Mouse (Mus musculus) myocyte (in vitro differentiated cells): ENCODE measurements around the gene Tchhl1. TPM values are rescaled to one million over a fixed set of nuclear protein-coding genes. Genes with fewer than 3 reads are reported as not detected.
A peak's percentile ranks its signal among the peaks of the same experiment; 100 is the strongest.
"Not testable (repeated sequence)": the region's sequence is repeated elsewhere in the genome, so short reads cannot be mapped to it uniquely, and the experiment has no call there.

ENCODE experiments used
- H3K27me3 ChIP-seq: one replicate; pipeline ENCODE4 v1.6.1; 2011; ENCODE audit not compliant: control insufficient read depth, insufficient read depth, insufficient read length
- H3K36me3 ChIP-seq: one replicate; pipeline ENCODE4 v1.6.1; 2011; ENCODE audit not compliant: control insufficient read depth, insufficient read depth
- H3K4me2 ChIP-seq: one replicate; pipeline ENCODE4 v1.6.1; 2011; ENCODE audit warnings: low read depth, control low read depth
- H3K4me3 ChIP-seq: one replicate; pipeline ENCODE4 v1.5.1; 2011; ENCODE audit warnings: mild to moderate bottlenecking, control low read depth, moderate library complexity
- H3K79me2 ChIP-seq: one replicate; pipeline ENCODE4 v1.6.1; 2011; ENCODE audit not compliant: control insufficient read depth, insufficient read depth
- H3ac ChIP-seq: one replicate; pipeline ENCODE4 v1.6.1; 2011; ENCODE audit not compliant: control insufficient read depth, insufficient read length
- CEBPB ChIP-seq: IDR thresholded peaks from 2 replicates; pipeline ENCODE4 v1.6.1; 2011; ENCODE audit warnings: mild to moderate bottlenecking, moderate library complexity; ENCODE audit not compliant: poor library complexity, insufficient read depth, severe bottlenecking
- E2F4 ChIP-seq: IDR thresholded peaks from one replicate; pipeline ENCODE4 v1.6.1; 2011; ENCODE audit warnings: mild to moderate bottlenecking, control low read depth, moderate library complexity; ENCODE audit not compliant: insufficient read depth
- MAX ChIP-seq: IDR thresholded peaks from one replicate; pipeline ENCODE4 v1.6.1; 2011; ENCODE audit warnings: low read depth, mild to moderate bottlenecking, control low read depth
- MYOD1 ChIP-seq, 3 experiments: IDR thresholded peaks; one replicate each; pipeline ENCODE4 v1.6.1; 2011; ENCODE audit warnings: control low read depth in 2 of 3, low read depth in 2 of 3, mild to moderate bottlenecking in 2 of 3, moderate library complexity in 1 of 3; ENCODE audit not compliant: insufficient read length in 2 of 3, control insufficient read depth in 1 of 3
- MYOG ChIP-seq, 3 experiments: IDR thresholded peaks; one replicate each; pipeline ENCODE4 v1.6.1; 2011; ENCODE audit warnings: control low read depth in 2 of 3, low read depth in 2 of 3, mild to moderate bottlenecking in 2 of 3; ENCODE audit not compliant: insufficient read length in 2 of 3, control insufficient read depth in 1 of 3, insufficient read depth in 1 of 3
- POLR2A ChIP-seq: IDR thresholded peaks from one replicate; pipeline ENCODE4 v1.6.1; 2011; ENCODE audit warnings: low read depth, mild to moderate bottlenecking, control low read depth, moderate library complexity; ENCODE audit not compliant: insufficient read length
- POLR2AphosphoS2 ChIP-seq: IDR thresholded peaks from one replicate; pipeline ENCODE4 v1.6.1; 2011; ENCODE audit warnings: low read depth, control low read depth; ENCODE audit not compliant: insufficient read length
- REST ChIP-seq: IDR thresholded peaks from one replicate; pipeline ENCODE4 v1.6.1; 2011; ENCODE audit warnings: mild to moderate bottlenecking, control low read depth, moderate library complexity; ENCODE audit not compliant: insufficient read depth, insufficient read length
- SRF ChIP-seq: IDR thresholded peaks from one replicate; pipeline ENCODE4 v1.6.1; 2011; ENCODE audit warnings: low read depth; ENCODE audit not compliant: control insufficient read depth, insufficient read length
- TCF12 ChIP-seq: IDR thresholded peaks from one replicate; pipeline ENCODE4 v1.6.1; 2011; ENCODE audit warnings: mild to moderate bottlenecking, control low read depth; ENCODE audit not compliant: poor library complexity, insufficient read depth, severe bottlenecking
- TCF3 ChIP-seq: IDR thresholded peaks from one replicate; pipeline ENCODE4 v1.6.1; 2011; ENCODE audit warnings: low read depth, control low read depth; ENCODE audit not compliant: insufficient read length
- USF1 ChIP-seq: IDR thresholded peaks from one replicate; pipeline ENCODE4 v1.6.1; 2011; ENCODE audit warnings: low read depth, mild to moderate bottlenecking, control low read depth, moderate library complexity
- polyA plus RNA-seq: library from polyadenylated mRNA; unstranded; fragments of >200 nt; fragmentation: generic; extraction: Trizol; gene quantifications from one replicate; pipeline ENCODE4 v1.2.1, GENCODE M21; 2012; ENCODE audit warnings: missing spikeins

Tchhl1 gene
- polyA plus RNA-seq, 1 experiment: not detected

DNA sequence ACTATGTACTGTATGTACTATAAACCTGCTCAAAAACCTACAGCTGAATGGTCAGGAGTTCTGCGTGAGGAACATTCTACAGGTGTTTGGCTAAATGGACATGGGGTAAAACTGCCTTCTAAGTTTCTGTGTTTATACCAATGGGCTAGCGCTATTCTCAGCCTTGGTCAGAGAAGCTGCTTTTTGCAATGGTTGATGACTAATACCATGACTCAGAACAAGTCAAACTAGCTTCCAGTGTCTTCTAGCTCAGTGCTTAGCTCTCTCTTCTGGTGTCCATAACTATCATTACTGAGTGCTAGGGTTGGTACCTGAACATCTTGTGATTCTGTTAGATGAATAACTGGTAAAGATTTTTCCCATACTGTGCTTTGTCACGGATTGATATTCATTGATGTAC lies 17.1 kb downstream of the Tchhl1 start:
- H3K4me2 ChIP-seq: no peak overlapping the region
- TF ChIP-seq E2F4 (no peak), CEBPB (0 out of 2 replicates have a peak, but pooled peaks have one; percentile 3)
- no peaks in the 10 kb centered on the region for H3K79me2 ChIP-seq
- no peaks in the 10 kb centered on the region for H3K27me3 ChIP-seq
- no peak overlapping the region for H3K4me3 ChIP-seq
- no peak overlapping the region for H3ac ChIP-seq
- H3K36me3 ChIP-seq: no peaks in the 10 kb centered on the region

GRCm38 (mm10) chr3:93488541-93488940 lies 20.0 kb downstream of the Tchhl1 start:
- Histone ChIP-seq H3K4me3 (no peak overlapping the region), H3K79me2 (no peaks in the 10 kb centered on the region), H3K27me3 (no peaks in the 10 kb centered on the region), H3K4me2 (no peak overlapping the region), H3K36me3 (no peaks in the 10 kb centered on the region), H3ac (no peak overlapping the region)
- TF ChIP-seq USF1 (no peak), TCF3 (no peak), CEBPB (no peak), REST (no peak), E2F4 (no peak), POLR2AphosphoS2 (no peak), SRF (no peak), MYOG (IDR thresholded peaks at IDR 0.05; ENCODE audit: control insufficient read depth in 1 of 3, insufficient read depth in 1 of 3, insufficient read length in 2 of 3, low read depth in 2 of 3) (no peak), TCF12 (no peak), POLR2A (no peak), MAX (no peak)

- Histone ChIP-seq H3K79me2 (no peaks in the 10 kb centered on the region), H3ac (no peak overlapping the region), H3K36me3 (no peaks in the 10 kb centered on the region), H3K27me3 (no peaks in the 10 kb centered on the region), H3K4me2 (no peak overlapping the region), H3K4me3 (no peak overlapping the region)
- TF ChIP-seq MYOD1 (IDR thresholded peaks at IDR 0.05; ENCODE audit: control insufficient read depth in 1 of 3, insufficient read length in 2 of 3, low read depth in 2 of 3) (no peak), SRF (no peak), MAX (no peak), CEBPB (no peak), USF1 (no peak), REST (no peak), E2F4 (no peak), MYOG (IDR thresholded peaks at IDR 0.05; ENCODE audit: control insufficient read depth in 1 of 3, insufficient read depth in 1 of 3, insufficient read length in 2 of 3, low read depth in 2 of 3) (no peak), POLR2AphosphoS2 (no peak), TCF12 (no peak), POLR2A (no peak)
Measured at GRCm38 (mm10) chr3:93492176-93492575, 23.6 kb downstream of the Tchhl1 start.

- Histone ChIP-seq H3K4me3 (no peak overlapping the region), H3K4me2 (no peak overlapping the region), H3ac (no peak overlapping the region), H3K36me3 (no peaks in the 10 kb centered on the region), H3K27me3 (no peaks in the 10 kb centered on the region), H3K79me2 (no peaks in the 10 kb centered on the region)
- TF ChIP-seq MAX (no peak), CEBPB (no peak), MYOG (IDR thresholded peaks at IDR 0.05; ENCODE audit: control insufficient read depth in 1 of 3, insufficient read depth in 1 of 3, insufficient read length in 2 of 3, low read depth in 2 of 3) (no peak), POLR2AphosphoS2 (no peak), SRF (no peak), TCF3 (no peak), POLR2A (no peak), MYOD1 (IDR thresholded peaks at IDR 0.05; ENCODE audit: control insufficient read depth in 1 of 3, insufficient read length in 2 of 3, low read depth in 2 of 3) (no peak), TCF12 (no peak), USF1 (no peak), REST (no peak), E2F4 (no peak)
Measured at GRCm38 (mm10) chr3:93493992-93494391, 25.4 kb downstream of the Tchhl1 start.

DNA sequence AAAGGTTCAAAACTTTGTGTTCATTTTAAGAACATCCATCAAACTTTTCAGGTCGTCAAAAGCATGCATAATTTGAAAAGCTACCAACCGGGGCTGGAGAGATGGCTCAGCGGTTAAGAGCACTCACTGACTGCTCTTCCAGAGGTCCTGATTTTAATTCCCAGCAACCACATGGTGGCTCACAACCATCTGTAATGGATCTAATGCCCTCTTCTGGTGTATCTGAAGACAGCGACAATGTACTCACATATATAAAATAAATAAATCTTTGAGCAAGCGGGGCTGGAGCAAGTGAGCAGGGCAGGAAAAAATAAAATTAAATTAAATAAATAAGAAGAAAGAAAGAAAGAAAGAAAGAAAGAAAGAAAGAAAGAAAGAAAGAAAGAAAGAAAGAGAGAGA lies 26.2 kb downstream of the Tchhl1 start:
- not testable (repeated sequence) for H3K27me3 ChIP-seq, H3K4me3 ChIP-seq, H3ac ChIP-seq, H3K4me2 ChIP-seq, H3K79me2 ChIP-seq, H3K36me3 ChIP-seq
